Mouse (Mus musculus): ENCODE measurements around the gene Cep70. TPM values are rescaled to one million over a fixed set of nuclear protein-coding genes. Genes with fewer than 3 reads are reported as not detected.

The Cep70 gene
- total and polyA plus RNA-seq, 3 experiments = 7.3 to 7.6 TPM; not detected in 1

GRCm38 (mm10) chr9:99340126-99340525 is 97.0 kb downstream of the Cep70 start:
- Histone ChIP-seq H3K4me1 (ENCODE audit: control insufficient read depth in 1 of 2, insufficient read depth in 2 of 2, low read length in 2 of 2) (peaks cover 11 to 28% of the 10 kb centered on the region in 2 experiments), H3K9ac (ENCODE audit: control insufficient read depth, low read depth, low read length, poor library complexity, severe bottlenecking) (no peak overlapping the region)
- TF ChIP-seq MEF2A (IDR thresholded peaks at IDR 0.05; ENCODE audit: extremely low read depth, insufficient replicate concordance, low read depth, low read length, poor library complexity, severe bottlenecking) (no peak), ELF1 (IDR thresholded peaks at IDR 0.05; ENCODE audit: low read depth, low read length) (no peak), EP300 (IDR thresholded peaks at IDR 0.05; ENCODE audit: low read depth in 1 of 2, low read length in 2 of 2) (no peak), RAD21 (IDR thresholded peaks at IDR 0.05; ENCODE audit: low read depth, low read length) (no peak), TAL1 (IDR thresholded peaks at IDR 0.05; ENCODE audit: low read length) (no peak), CHD1 (IDR thresholded peaks at IDR 0.05; ENCODE audit: low read depth, low read length) (no peak), MXI1 (IDR thresholded peaks at IDR 0.05; ENCODE audit: low read depth, low read length) (no peak)

DNA sequence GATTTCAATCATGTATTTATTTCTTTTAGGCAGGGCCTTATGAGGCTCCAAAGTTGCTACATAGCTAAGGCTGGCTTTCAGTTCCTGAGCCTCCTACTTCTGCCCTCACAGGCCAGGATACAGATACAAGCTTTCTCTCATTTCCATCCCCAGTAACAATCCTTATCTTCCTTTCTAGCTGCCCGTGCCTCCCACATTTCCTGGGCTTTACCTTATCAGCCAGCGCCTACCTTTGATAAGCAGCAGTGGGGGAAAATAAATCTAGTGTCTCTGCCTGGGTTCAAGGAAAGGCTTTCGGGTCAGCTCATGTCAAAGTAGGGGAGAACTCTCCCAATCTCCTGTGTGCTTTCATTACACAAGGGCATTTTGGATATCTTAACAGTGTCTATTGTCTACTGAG is 98.4 kb downstream of the Cep70 start:
- H3K4me3 ChIP-seq (ENCODE audit: control insufficient read depth in 1 of 2, insufficient read depth in 1 of 2, low read depth in 2 of 2, low read length in 2 of 2) = no peak overlapping the region
- H3K27me3 ChIP-seq (ENCODE audit: control insufficient read depth in 1 of 2, insufficient read depth in 2 of 2, low read length in 2 of 2) = no peaks in the 10 kb centered on the region
- peaks cover 12 to 35% of the 10 kb centered on the region in 2 experiments for H3K4me1 ChIP-seq (ENCODE audit: control insufficient read depth in 1 of 2, insufficient read depth in 2 of 2, low read length in 2 of 2)
- no peak overlapping the region for H3K27ac ChIP-seq (ENCODE audit: control insufficient read depth, low read depth, low read length)
- no peak overlapping the region for H3K9ac ChIP-seq (ENCODE audit: control insufficient read depth, low read depth, low read length, poor library complexity, severe bottlenecking)
- peaks cover 0 to 19% of the 10 kb centered on the region in 2 experiments; a peak in 2 of 4 replicates for H3K36me3 ChIP-seq (ENCODE audit: control insufficient read depth in 1 of 2, insufficient read depth in 2 of 2, low read length in 2 of 2)
- TF ChIP-seq EP300 (IDR thresholded peaks at IDR 0.05; ENCODE audit: low read depth in 1 of 2, low read length in 2 of 2) (peak; percentile 39 to 74; a peak in 2 of 4 replicates), ETS1 (IDR thresholded peaks at IDR 0.05; ENCODE audit: low read depth, low read length) (0 out of 2 replicates have a peak, but pooled peaks have one; percentile 16), ZMIZ1 (IDR thresholded peaks at IDR 0.05; ENCODE audit: low read depth, low read length) (no peak), BHLHE40 (IDR thresholded peaks at IDR 0.05; ENCODE audit: borderline replicate concordance, low read depth, low read length) (peak; percentile 67; the same call in 1 of the 2 replicates), JUND (IDR thresholded peaks at IDR 0.05; ENCODE audit: low read depth, low read length) (no peak), UBTF (IDR thresholded peaks at IDR 0.05; ENCODE audit: borderline replicate concordance, insufficient read depth, low read depth, low read length) (no peak), TCF12 (IDR thresholded peaks at IDR 0.05; ENCODE audit: low read depth, low read length) (peak; percentile 72), GATA1 (IDR thresholded peaks at IDR 0.05; ENCODE audit: low read depth, low read length) (peak; percentile 83), USF1 (IDR thresholded peaks at IDR 0.05; ENCODE audit: low read depth, low read length) (no peak), RCOR1 (IDR thresholded peaks at IDR 0.05; ENCODE audit: low read depth, low read length) (peak; percentile 84), MYB (IDR thresholded peaks at IDR 0.05; ENCODE audit: low read depth, low read length) (no peak), MAZ (IDR thresholded peaks at IDR 0.05; ENCODE audit: low read depth, low read length) (no peak), POLR2A (IDR thresholded peaks at IDR 0.05; ENCODE audit: control insufficient read depth in 1 of 2, insufficient read depth in 1 of 2, low read depth in 1 of 2, low read length in 2 of 2, poor library complexity in 1 of 2) (no peak), SIN3A (IDR thresholded peaks at IDR 0.05; ENCODE audit: low read length) (no peak), GABPA (IDR thresholded peaks at IDR 0.05; ENCODE audit: low read depth, low read length) (no peak)
- H3K9me3 ChIP-seq (replicated peaks; ENCODE audit: insufficient read depth, low read length) = no peaks in the 10 kb centered on the region
- DNase-seq (ENCODE audit: low read depth, low spot score) = peak; percentile 16
- no peaks in the 10 kb centered on the region for H3K79me2 ChIP-seq (ENCODE audit: control insufficient read depth, insufficient read depth, low read length, poor library complexity)

More at GRCm38 (mm10) chr9:99340126-99340525, 97.0 kb downstream of the Cep70 start:
- Histone ChIP-seq H3K27me3 (ENCODE audit: control insufficient read depth in 1 of 2, insufficient read depth in 2 of 2, low read length in 2 of 2) (peaks cover 0 to 3% of the 10 kb centered on the region in 2 experiments; a peak in 1 of 4 replicates), H3K27ac (ENCODE audit: control insufficient read depth, low read depth, low read length) (no peak overlapping the region), H3K79me2 (ENCODE audit: control insufficient read depth, insufficient read depth, low read length, poor library complexity) (no peaks in the 10 kb centered on the region), H3K4me3 (ENCODE audit: control insufficient read depth in 1 of 2, insufficient read depth in 1 of 2, low read depth in 2 of 2, low read length in 2 of 2) (no peak overlapping the region), H3K9me3 (replicated peaks; ENCODE audit: insufficient read depth, low read length) (no peaks in the 10 kb centered on the region), H3K36me3 (ENCODE audit: control insufficient read depth in 1 of 2, insufficient read depth in 2 of 2, low read length in 2 of 2) (peaks cover 0 to 16% of the 10 kb centered on the region in 2 experiments; a peak in 2 of 4 replicates)
- no peak for DNase-seq (ENCODE audit: low read depth, low spot score)
